Comparison of ENCODE assay signal across 15 mouse cellular contexts in the genomic region with DNA sequence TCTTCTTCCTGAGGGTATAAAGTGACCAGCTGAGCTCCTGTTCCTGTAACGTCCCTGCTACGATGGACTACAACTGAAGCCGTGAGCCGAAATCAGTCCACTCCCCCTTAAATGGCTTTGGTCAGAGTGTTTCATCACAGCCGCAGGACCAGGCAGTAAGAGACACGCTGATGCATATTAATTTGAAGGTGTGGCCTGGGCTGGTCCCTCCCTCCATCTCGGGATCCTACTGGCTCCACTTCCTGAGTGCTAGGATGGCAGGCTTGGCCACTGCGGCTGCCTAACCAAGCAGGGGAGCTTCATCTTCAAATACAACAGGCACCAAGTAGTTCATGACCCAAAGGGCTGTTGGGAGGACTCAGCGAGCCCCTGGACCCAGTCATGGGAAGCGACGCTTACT.
DNase-seq lines count a peak whose midpoint lies in the region; ATAC-seq and TF ChIP-seq lines count a peak whose summit lies in the region.
"Had no signal": no experiment of that assay in that cellular context is flagged by ENCODE, and none has a peak within 500 bp of the region (broad histone marks: within the 10 kb centered on the region; RNA-seq: fewer than 3 reads in every experiment).

No protein-coding gene starts in this region.

- H3K4me3 ChIP-seq in forebrain, embryonic 10.5 days: peak overlapping the region; percentile 27; the same call in 1 of the 2 replicates
- H3K4me3 ChIP-seq in forebrain, embryonic 15.5 days: no peak overlapping the region
- H3K4me3 ChIP-seq in kidney, embryonic 15.5 days (replicated peaks): no peak overlapping the region
- no peak overlapping the region for H3K4me3 ChIP-seq in kidney, adult 2 months (ENCODE audit: insufficient read depth, low read depth, low read length)
- peak overlapping the region; percentile 14 for H3K4me3 ChIP-seq in ES-Bruce4 (ENCODE audit: low read depth, low read length)
- H3K4me3 ChIP-seq in embryonic facial prominence, embryonic 12.5 days: no peak overlapping the region
- H3K4me3 ChIP-seq: layer of hippocampus, adult 2 months; limb, embryonic 13.5 days had no signal

- WGBS in forebrain, embryonic 10.5 days: 41% methylated on average over 11 of the region's 11 CpGs
- WGBS in forebrain, embryonic 15.5 days: 46% methylated on average over 11 of the region's 11 CpGs
- WGBS in kidney, embryonic 15.5 days: 28% methylated on average over 11 of the region's 11 CpGs
- 22% methylated on average over 11 of the region's 11 CpGs for WGBS in kidney, adult 2 months
- WGBS in embryonic facial prominence, embryonic 12.5 days: 38% methylated on average over 11 of the region's 11 CpGs

- H3K4me1 ChIP-seq in forebrain, embryonic 10.5 days: peaks cover 12% of the 10 kb centered on the region
- H3K4me1 ChIP-seq in forebrain, embryonic 15.5 days: no peaks in the 10 kb centered on the region
- H3K4me1 ChIP-seq in kidney, embryonic 15.5 days: peaks cover 2% of the 10 kb centered on the region; the same call in 1 of the 2 replicates
- H3K4me1 ChIP-seq in kidney, adult 2 months (ENCODE audit: control insufficient read depth, insufficient read depth, low read length): no peaks in the 10 kb centered on the region
- H3K4me1 ChIP-seq in ES-Bruce4 (ENCODE audit: control insufficient read depth, insufficient read depth, low read length): peaks cover 2% of the 10 kb centered on the region
- no peaks in the 10 kb centered on the region for H3K4me1 ChIP-seq in embryonic facial prominence, embryonic 12.5 days
- H3K4me1 ChIP-seq: limb, embryonic 13.5 days had no signal

- no peaks in the 10 kb centered on the region for H3K9me3 ChIP-seq in forebrain, embryonic 10.5 days
- no peaks in the 10 kb centered on the region for H3K9me3 ChIP-seq in forebrain, embryonic 15.5 days
- H3K9me3 ChIP-seq in kidney, embryonic 15.5 days (replicated peaks): no peaks in the 10 kb centered on the region
- H3K9me3 ChIP-seq in ES-Bruce4 (replicated peaks; ENCODE audit: control insufficient read depth, insufficient read depth, low read length, poor library complexity, severe bottlenecking): no peaks in the 10 kb centered on the region
- H3K9me3 ChIP-seq in embryonic facial prominence, embryonic 12.5 days: no peaks in the 10 kb centered on the region
- H3K9me3 ChIP-seq: limb, embryonic 13.5 days had no signal

- no peaks in the 10 kb centered on the region for H3K36me3 ChIP-seq in forebrain, embryonic 10.5 days (replicated peaks)
- no peaks in the 10 kb centered on the region for H3K36me3 ChIP-seq in forebrain, embryonic 15.5 days
- H3K36me3 ChIP-seq in kidney, embryonic 15.5 days: no peaks in the 10 kb centered on the region
- no peaks in the 10 kb centered on the region for H3K36me3 ChIP-seq in kidney, adult 2 months (ENCODE audit: control insufficient read depth, insufficient read depth, low read length)
- H3K36me3 ChIP-seq in ES-Bruce4 (ENCODE audit: control insufficient read depth, insufficient read depth, low read length, poor library complexity, severe bottlenecking): no peaks in the 10 kb centered on the region
- H3K36me3 ChIP-seq in embryonic facial prominence, embryonic 12.5 days: no peaks in the 10 kb centered on the region
- H3K36me3 ChIP-seq: limb, embryonic 13.5 days had no signal

- TF ChIP-seq POLR2A in kidney, adult 2 months (IDR thresholded peaks at IDR 0.05; ENCODE audit: low read depth, low read length): no peak
- TF ChIP-seq POLR2A in ES-Bruce4 (IDR thresholded peaks at IDR 0.05; ENCODE audit: insufficient read depth, low read length): no peak

- no peak overlapping the region for H3K9ac ChIP-seq in forebrain, embryonic 15.5 days (replicated peaks)
- no peak overlapping the region for H3K9ac ChIP-seq in kidney, embryonic 15.5 days
- H3K9ac ChIP-seq in ES-Bruce4 (ENCODE audit: low read depth, poor library complexity, severe bottlenecking): no peak overlapping the region
- H3K9ac ChIP-seq in embryonic facial prominence, embryonic 12.5 days: no peak overlapping the region
- H3K9ac ChIP-seq: limb, embryonic 13.5 days had no signal

- no peak overlapping the region for H3K4me2 ChIP-seq in forebrain, embryonic 15.5 days (replicated peaks)
- H3K4me2 ChIP-seq in kidney, embryonic 15.5 days: peak overlapping the region; percentile 31
- peak overlapping the region; percentile 13; the same call in 1 of the 2 replicates for H3K4me2 ChIP-seq in embryonic facial prominence, embryonic 12.5 days (replicated peaks)
- H3K4me2 ChIP-seq: limb, embryonic 13.5 days had no signal

- no peak overlapping the region for H3K27ac ChIP-seq in forebrain, embryonic 10.5 days
- H3K27ac ChIP-seq in forebrain, embryonic 15.5 days (replicated peaks): no peak overlapping the region
- H3K27ac ChIP-seq in kidney, embryonic 15.5 days: no peak overlapping the region
- no peak overlapping the region for H3K27ac ChIP-seq in kidney, adult 2 months (ENCODE audit: insufficient read depth, low read depth, low read length)
- H3K27ac ChIP-seq in ES-Bruce4 (ENCODE audit: insufficient read depth, low read length): no peak overlapping the region
- H3K27ac ChIP-seq in embryonic facial prominence, embryonic 12.5 days: no peak overlapping the region
- H3K27ac ChIP-seq: layer of hippocampus, adult 2 months; limb, embryonic 13.5 days had no signal

- TF ChIP-seq EP300 in ES-Bruce4 (IDR thresholded peaks at IDR 0.05; ENCODE audit: insufficient read depth, low read depth, low read length): no peak

- ATAC-seq in forebrain, embryonic 15.5 days (replicated peaks): no peak
- ATAC-seq in kidney, embryonic 15.5 days (replicated peaks; ENCODE audit: low FRiP score): peak; percentile 52
- ATAC-seq in embryonic facial prominence, embryonic 12.5 days (ENCODE audit: insufficient number of reproducible peaks, insufficient read depth, low FRiP score, low TSS enrichment): peak; percentile 64; the same call in 1 of the 2 replicates
- ATAC-seq: inflammation-experienced regulatory T-cells, adult 6 months had no signal

- TF ChIP-seq CTCF in kidney, adult 2 months (conservative IDR thresholded peaks at IDR 0.05; ENCODE audit: insufficient read depth, insufficient read length, low read depth, low read length): no peak
- TF ChIP-seq CTCF in ES-Bruce4 (IDR thresholded peaks at IDR 0.05; ENCODE audit: low read depth, low read length): no peak

- H3K27me3 ChIP-seq in forebrain, embryonic 10.5 days (ENCODE audit: poor library complexity, severe bottlenecking): peaks cover 21% of the 10 kb centered on the region
- H3K27me3 ChIP-seq in forebrain, embryonic 15.5 days: no peaks in the 10 kb centered on the region
- H3K27me3 ChIP-seq in kidney, embryonic 15.5 days: peaks cover 4% of the 10 kb centered on the region; the same call in 1 of the 2 replicates
- no peaks in the 10 kb centered on the region for H3K27me3 ChIP-seq in kidney, adult 2 months (replicated peaks; ENCODE audit: control insufficient read depth, insufficient read depth, low read length)
- H3K27me3 ChIP-seq in ES-Bruce4 (ENCODE audit: control insufficient read depth, insufficient read depth, low read length, poor library complexity, severe bottlenecking): no peaks in the 10 kb centered on the region
- 0 out of 2 replicates have a peak, but pooled peaks cover 9% of the 10 kb centered on the region for H3K27me3 ChIP-seq in embryonic facial prominence, embryonic 12.5 days
- H3K27me3 ChIP-seq: CH12.LX had no signal

- DNase-seq in forebrain, embryonic 10.5 days (ENCODE audit: extremely low spot score, low spot score): no peak
- DNase-seq in kidney, adult 2 months: no peak
- DNase-seq in spleen, postnatal 36 days (ENCODE audit: low spot score in 2 of 2): no peak
- no peak for DNase-seq in cerebellum, adult 8-10 months
- DNase-seq: cerebellum, adult 2 months; lung, postnatal 36 days; right cerebral cortex, postnatal 25 days had no signal

Comparison
In these comparisons a context has a peak if more than half of its experiments do, and no peak if none do; other contexts are left out.
1. H3K4me3 ChIP-seq: peak in forebrain, embryonic 10.5 days (single experiment) and ES-Bruce4 (single experiment); none in forebrain, embryonic 15.5 days (single experiment), kidney, embryonic 15.5 days (single experiment), kidney, adult 2 months (single experiment) and embryonic facial prominence, embryonic 12.5 days (single experiment).